Mouse (Mus musculus) lung, embryonic 15.5 days (tissue): ENCODE data around the gene Sgk1. TPM values are rescaled to one million over a fixed set of nuclear protein-coding genes. Genes with fewer than 3 reads are reported as not detected.

Experiments
- ATAC-seq: fragments of 200-750 bp; cut with Nextera tagmentation; 2 replicates; pipeline ENCODE4 v1.8.0; 2017; ENCODE audit warnings: moderate number of reproducible peaks, borderline replicate concordance; ENCODE audit not compliant: low FRiP score, low TSS enrichment; ENCODE audit errors: extremely low read depth
- H3K27ac ChIP-seq: fragments of 300-500 bp; sonication (generic); 2 replicates; pipeline ENCODE4 v1.5.1; 2015; ENCODE audit warnings: moderate library complexity, mild to moderate bottlenecking, inconsistent platforms
- H3K27me3 ChIP-seq: fragments of 300-500 bp; sonication (generic); 2 replicates; pipeline ENCODE4 v1.6.1; 2015; ENCODE audit warnings: inconsistent platforms
- H3K36me3 ChIP-seq: fragments of 300-500 bp; sonication (generic); 2 replicates; pipeline ENCODE4 v1.6.1; 2015; ENCODE audit warnings: inconsistent platforms
- H3K4me1 ChIP-seq: fragments of 300-500 bp; sonication (generic); 2 replicates; pipeline ENCODE4 v1.6.1; 2015; ENCODE audit warnings: inconsistent platforms
- H3K4me2 ChIP-seq: fragments of 300-500 bp; sonication (generic); 2 replicates; pipeline ENCODE4 v1.6.1; 2015; ENCODE audit warnings: inconsistent platforms, mild to moderate bottlenecking, moderate library complexity
- H3K4me3 ChIP-seq: fragments of 300-500 bp; sonication (generic); 2 replicates; pipeline ENCODE4 v1.5.1; 2015; ENCODE audit warnings: mild to moderate bottlenecking, inconsistent platforms
- H3K9ac ChIP-seq: fragments of 300-500 bp; sonication (generic); 2 replicates; pipeline ENCODE4 v1.6.1; 2015; ENCODE audit warnings: inconsistent platforms
- H3K9me3 ChIP-seq: fragments of 300-500 bp; sonication (generic); 2 replicates; pipeline ENCODE4 v1.6.1; 2016; ENCODE audit warnings: inconsistent platforms
- WGBS: fragments of 180-500 bp; shearing (Covaris S2); methylation state at CpG from one replicate; pipeline ENCODE4 v1.1.7; 2015; 5-methylcytosine and 5-hydroxymethylcytosine counted together
- polyA plus RNA-seq: library from polyadenylated mRNA; unstranded; fragments of >200 nt; fragmentation: Nextera tagmentation; extraction: Ambion mirVana; gene quantifications from 2 replicates; pipeline ENCODE4 v1.2.1, GENCODE M21; 2015

Sgk1 gene
- polyA plus RNA-seq, 1 experiment from 2014 or later, result 47.1 TPM

DNA sequence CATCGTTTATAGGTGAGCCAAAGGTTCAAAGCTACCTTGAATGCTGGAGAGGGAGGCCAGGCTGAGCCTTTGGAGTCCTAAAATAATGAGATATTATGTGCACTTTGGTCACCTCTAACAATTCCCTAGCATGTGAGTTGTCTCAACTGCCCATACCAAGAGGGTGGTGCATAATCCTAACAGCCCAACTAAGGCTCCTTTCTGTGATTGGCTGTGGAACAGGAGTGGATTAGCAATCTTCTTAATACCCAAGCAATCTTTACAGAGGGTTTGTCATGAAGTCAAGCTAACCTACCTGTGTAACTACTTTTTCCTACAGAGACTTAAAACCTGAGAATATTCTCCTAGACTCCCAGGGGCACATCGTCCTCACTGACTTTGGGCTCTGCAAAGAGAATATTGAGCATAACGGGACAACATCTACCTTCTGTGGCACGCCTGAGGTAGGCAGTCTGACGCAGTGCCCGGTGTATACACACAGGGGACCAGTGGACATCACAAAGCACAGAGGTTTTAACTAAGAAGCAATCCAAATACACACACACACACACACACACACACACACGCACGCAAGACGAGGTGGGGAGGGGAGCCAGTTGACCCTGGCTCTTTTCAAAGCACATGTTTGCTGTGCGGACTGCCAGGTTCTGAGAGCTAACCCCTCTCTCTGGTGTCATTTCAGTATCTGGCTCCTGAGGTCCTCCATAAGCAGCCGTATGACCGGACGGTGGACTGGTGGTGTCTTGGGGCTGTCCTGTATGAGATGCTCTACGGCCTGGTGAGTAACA, 114.9 kb downstream of the Sgk1 start:
- Histone ChIP-seq H3K27me3 (peaks cover 6% of the 10 kb centered on the region; the same call in 1 of the 2 replicates), H3K9me3 (no peaks in the 10 kb centered on the region), H3K4me2 (peak overlapping the region; percentile 90), H3K9ac (0 out of 2 replicates have a peak overlapping the region, but pooled peaks have one; percentile 36), H3K4me1 (peaks cover 14% of the 10 kb centered on the region), H3K4me3 (peak overlapping the region; percentile 59; the same call in 1 of the 2 replicates), H3K27ac (no peak overlapping the region), H3K36me3 (0 out of 2 replicates have a peak, but pooled peaks cover 7% of the 10 kb centered on the region)
- no peak for ATAC-seq
- 87% methylated on average over 14 of the region's 14 CpGs for WGBS

GRCm38 (mm10) chr10:21997550-21998204, 115.7 kb downstream of the Sgk1 start:
- Histone ChIP-seq H3K27ac (no peak overlapping the region), H3K9ac (no peak overlapping the region), H3K36me3 (0 out of 2 replicates have a peak, but pooled peaks cover 7% of the 10 kb centered on the region), H3K27me3 (no peaks in the 10 kb centered on the region), H3K9me3 (no peaks in the 10 kb centered on the region), H3K4me2 (peak overlapping the region; percentile 90), H3K4me3 (no peak overlapping the region; the same call in 1 of the 2 replicates), H3K4me1 (peaks cover 6% of the 10 kb centered on the region; the same call in 1 of the 2 replicates)
- no peak for ATAC-seq
- WGBS, result 73% methylated on average over 12 of the region's 12 CpGs

- peak overlapping the region; percentile 33 for H3K4me2 ChIP-seq
- ATAC-seq, result no peak
- 71% methylated on average over 28 of the region's 28 CpGs for WGBS
- peak overlapping the region; percentile 22 for H3K4me3 ChIP-seq
- no peaks in the 10 kb centered on the region for H3K4me1 ChIP-seq
- H3K9me3 ChIP-seq, result no peaks in the 10 kb centered on the region
- no peak overlapping the region for H3K27ac ChIP-seq
- no peak overlapping the region for H3K9ac ChIP-seq
- H3K36me3 ChIP-seq, result 0 out of 2 replicates have a peak, but pooled peaks cover 7% of the 10 kb centered on the region
- H3K27me3 ChIP-seq, result no peaks in the 10 kb centered on the region
Observed at GRCm38 (mm10) chr10:21998503-21999180, 116.7 kb downstream of the Sgk1 start.

- Histone ChIP-seq H3K36me3 (0 out of 2 replicates have a peak, but pooled peaks cover 7% of the 10 kb centered on the region), H3K27me3 (no peaks in the 10 kb centered on the region), H3K4me3 (no peak overlapping the region), H3K9me3 (no peaks in the 10 kb centered on the region), H3K4me2 (no peak overlapping the region), H3K9ac (no peak overlapping the region), H3K4me1 (no peaks in the 10 kb centered on the region), H3K27ac (no peak overlapping the region)
- 57% methylated on average over 10 of the region's 10 CpGs for WGBS
- ATAC-seq, result no peak
Observed at GRCm38 (mm10) chr10:22000491-22001306, 118.7 kb downstream of the Sgk1 start.

GRCm38 (mm10) chr10:22001621-22002020, 119.6 kb downstream of the Sgk1 start:
- Histone ChIP-seq H3K9ac (no peak overlapping the region), H3K27ac (no peak overlapping the region), H3K4me1 (no peaks in the 10 kb centered on the region), H3K9me3 (no peaks in the 10 kb centered on the region), H3K36me3 (0 out of 2 replicates have a peak, but pooled peaks cover 6% of the 10 kb centered on the region), H3K4me2 (no peak overlapping the region), H3K4me3 (no peak overlapping the region), H3K27me3 (no peaks in the 10 kb centered on the region)
- no peak for ATAC-seq
- 55% methylated on average over 3 of the region's 5 CpGs for WGBS

- 70% methylated on average over 5 of the region's 5 CpGs for WGBS
Observed at GRCm38 (mm10) chr10:22004763-22005162, 122.8 kb downstream of the Sgk1 start.

GRCm38 (mm10) chr10:22007160-22007801, 125.3 kb downstream of the Sgk1 start:
- no peaks in the 10 kb centered on the region for H3K27me3 ChIP-seq
- H3K4me2 ChIP-seq, result no peak overlapping the region
- no peak overlapping the region for H3K9ac ChIP-seq
- H3K36me3 ChIP-seq, result no peaks in the 10 kb centered on the region
- 81% methylated on average over 10 of the region's 10 CpGs for WGBS
- H3K27ac ChIP-seq, result no peak overlapping the region
- no peak overlapping the region for H3K4me3 ChIP-seq
- no peaks in the 10 kb centered on the region for H3K4me1 ChIP-seq
- H3K9me3 ChIP-seq, result no peaks in the 10 kb centered on the region
- no peak for ATAC-seq

More at GRCm38 (mm10) chr10:22004763-22005162, 122.8 kb downstream of the Sgk1 start:
- no peaks in the 10 kb centered on the region for H3K36me3 ChIP-seq
- no peaks in the 10 kb centered on the region for H3K9me3 ChIP-seq
- no peaks in the 10 kb centered on the region for H3K4me1 ChIP-seq
- H3K9ac ChIP-seq, result no peak overlapping the region
- H3K4me2 ChIP-seq, result no peak overlapping the region
- no peak overlapping the region for H3K27ac ChIP-seq
- H3K4me3 ChIP-seq, result no peak overlapping the region
- H3K27me3 ChIP-seq, result no peaks in the 10 kb centered on the region
- ATAC-seq, result no peak

GRCm38 (mm10) chr10:22007802-22008172, 125.8 kb downstream of the Sgk1 start:
- 29% methylated on average over 4 of the region's 4 CpGs for WGBS
- ATAC-seq, result no peak
- no peaks in the 10 kb centered on the region for H3K4me1 ChIP-seq

GRCm38 (mm10) chr10:22010088-22010818, 128.3 kb downstream of the Sgk1 start:
- Histone ChIP-seq H3K9ac (no peak overlapping the region), H3K27me3 (no peaks in the 10 kb centered on the region), H3K4me3 (no peak overlapping the region), H3K4me1 (no peaks in the 10 kb centered on the region), H3K36me3 (no peaks in the 10 kb centered on the region), H3K9me3 (no peaks in the 10 kb centered on the region), H3K4me2 (no peak overlapping the region), H3K27ac (no peak overlapping the region)
- 34% methylated on average over 19 of the region's 19 CpGs for WGBS
- ATAC-seq, result no peak

More at GRCm38 (mm10) chr10:22007802-22008172, 125.8 kb downstream of the Sgk1 start:
- no peak overlapping the region for H3K9ac ChIP-seq
- H3K9me3 ChIP-seq, result no peaks in the 10 kb centered on the region
- no peak overlapping the region for H3K27ac ChIP-seq
- no peaks in the 10 kb centered on the region for H3K27me3 ChIP-seq
- H3K4me2 ChIP-seq, result no peak overlapping the region
- H3K36me3 ChIP-seq, result no peaks in the 10 kb centered on the region
- H3K4me3 ChIP-seq, result no peak overlapping the region

- H3K9me3 ChIP-seq, result no peaks in the 10 kb centered on the region
Observed at GRCm38 (mm10) chr10:22017469-22018159, 135.6 kb downstream of the Sgk1 start.

More at GRCm38 (mm10) chr10:22017469-22018159, 135.6 kb downstream of the Sgk1 start:
- H3K4me1 ChIP-seq, result no peaks in the 10 kb centered on the region
- H3K27me3 ChIP-seq, result no peaks in the 10 kb centered on the region
- ATAC-seq, result no peak
- H3K27ac ChIP-seq, result no peak overlapping the region
- 46% methylated on average over 16 of the region's 16 CpGs for WGBS
- H3K36me3 ChIP-seq, result no peaks in the 10 kb centered on the region
- H3K4me2 ChIP-seq, result no peak overlapping the region
- H3K4me3 ChIP-seq, result no peak overlapping the region
- no peak overlapping the region for H3K9ac ChIP-seq
